Mouse (Mus musculus) ES-E14 (cell line): ENCODE measurements around the gene Myf6. TPM values are rescaled to one million over a fixed set of nuclear protein-coding genes. Genes with fewer than 3 reads are reported as not detected.

ENCODE experiments used
- DNase-seq: peaks from one replicate; pipeline ENCODE4 v3.0.0-alpha.2; 2013; ENCODE audit warnings: low read depth, low spot score
- H3K27ac ChIP-seq: 2 replicates; pipeline ENCODE4 v1.5.1; 2012; ENCODE audit warnings: low read depth, mild to moderate bottlenecking, low read length, moderate library complexity, mixed read lengths; ENCODE audit not compliant: poor library complexity, insufficient read depth, severe bottlenecking
- H3K36me3 ChIP-seq: 2 replicates; pipeline ENCODE4 v1.6.1; 2012; ENCODE audit warnings: mild to moderate bottlenecking, low read length, moderate library complexity, mixed read lengths; ENCODE audit not compliant: control insufficient read depth, poor library complexity, insufficient read depth, severe bottlenecking
- H3K4me1 ChIP-seq, 2 experiments: fragments of 150-350 bp in 1 of 2; sonication (generic) in 1 of 2; 2 replicates each; pipeline ENCODE4 v1.6.1; 2012; ENCODE audit warnings: low read length in 2 of 2, mild to moderate bottlenecking in 1 of 2, mixed read lengths in 1 of 2; ENCODE audit not compliant: control insufficient read depth in 2 of 2, insufficient read depth in 2 of 2, poor library complexity in 1 of 2
- H3K4me3 ChIP-seq, 2 experiments: fragments of 150-350 bp in 1 of 2; sonication (generic) in 1 of 2; 2 replicates each; pipeline ENCODE4 v1.5.1; 2012; ENCODE audit warnings: low read length in 2 of 2, low read depth in 1 of 2, mild to moderate bottlenecking in 1 of 2, mixed read lengths in 1 of 2; ENCODE audit not compliant: insufficient read depth in 1 of 2, poor library complexity in 1 of 2, severe bottlenecking in 1 of 2
- H3K9ac ChIP-seq: 2 replicates; pipeline ENCODE4 v1.6.1; 2012; ENCODE audit warnings: low read depth, mild to moderate bottlenecking, low read length, mixed read lengths; ENCODE audit not compliant: poor library complexity, insufficient read depth, severe bottlenecking
- H3K9me3 ChIP-seq: fragments of 150-350 bp; sonication (generic); 2 replicates; pipeline ENCODE4 v1.6.1; 2012; ENCODE audit warnings: low read depth, mild to moderate bottlenecking, low read length; ENCODE audit not compliant: control insufficient read depth, insufficient read depth
- CHD2 ChIP-seq: IDR thresholded peaks from 2 replicates; pipeline ENCODE4 v1.6.1; 2014; ENCODE audit warnings: mild to moderate bottlenecking, low read depth, low read length, inconsistent platforms
- HCFC1 ChIP-seq: IDR thresholded peaks from 2 replicates; pipeline ENCODE4 v1.6.1; 2012; ENCODE audit warnings: low read length, inconsistent platforms, borderline replicate concordance; ENCODE audit not compliant: insufficient read depth
- MAFK ChIP-seq: IDR thresholded peaks from 2 replicates; pipeline ENCODE4 v1.6.1; 2014; ENCODE audit warnings: mild to moderate bottlenecking, low read depth, low read length, inconsistent platforms; ENCODE audit not compliant: insufficient read depth
- ZC3H11A ChIP-seq: IDR thresholded peaks from 2 replicates; pipeline ENCODE4 v1.6.1; 2012; ENCODE audit warnings: low read depth, mild to moderate bottlenecking, inconsistent platforms, low read length, borderline replicate concordance
- ZNF384 ChIP-seq: IDR thresholded peaks from 2 replicates; pipeline ENCODE4 v1.6.1; 2012; ENCODE audit warnings: low read depth, low read length, inconsistent platforms
- in situ Hi-C, 2 experiments: fragments of 600-800 bp; cut with MboI; formaldehyde crosslinking; loops; one replicate each; pipeline ENCODE4 v1.15.1; 2025; ENCODE audit warnings: low sequenced_read_pairs in 2 of 2, inconsistent platforms in 1 of 2; ENCODE audit not compliant: unreplicated experiment in 2 of 2
- total RNA-seq: library from RNA; depleted of rRNA; stranded (reverse); fragments of 300-350 nt; gene quantifications from 2 replicates; pipeline ENCODE4 v1.2.3, GENCODE M21; 2012; rRNA removed

The Myf6 gene
- total RNA-seq, 1 experiment: not detected

DNA sequence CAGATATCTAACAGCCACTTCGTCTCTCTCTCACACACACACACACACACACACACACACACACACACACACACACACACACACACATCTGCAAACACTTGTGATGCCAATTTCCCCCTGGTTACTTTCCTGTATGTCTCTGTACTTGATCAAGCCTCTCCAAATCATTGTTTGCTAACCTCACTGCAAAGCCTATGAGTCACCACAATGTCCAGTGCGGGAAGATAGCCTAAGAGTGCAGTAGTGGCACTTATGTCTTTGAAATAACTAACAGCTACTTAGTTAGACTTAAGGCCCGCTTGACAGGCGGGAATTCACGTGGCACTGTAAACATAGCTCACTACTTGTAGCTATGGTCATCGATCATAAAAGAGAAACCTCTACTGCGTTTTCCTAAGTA is 26.7 kb downstream of the Myf6 start:
- H3K27ac ChIP-seq: no peak overlapping the region
- H3K4me1 ChIP-seq: no peaks in the 10 kb centered on the region
- H3K36me3 ChIP-seq: no peaks in the 10 kb centered on the region
- in situ Hi-C loops: no loop called here
- H3K9me3 ChIP-seq: no peaks in the 10 kb centered on the region
- no peak for DNase-seq
- H3K9ac ChIP-seq: no peak overlapping the region
- no peak overlapping the region for H3K4me3 ChIP-seq
- no peak for TF ChIP-seq CHD2
- TF ChIP-seq HCFC1: no peak
- TF ChIP-seq MAFK: no peak
- TF ChIP-seq ZNF384: no peak
- no peak for TF ChIP-seq ZC3H11A

DNA sequence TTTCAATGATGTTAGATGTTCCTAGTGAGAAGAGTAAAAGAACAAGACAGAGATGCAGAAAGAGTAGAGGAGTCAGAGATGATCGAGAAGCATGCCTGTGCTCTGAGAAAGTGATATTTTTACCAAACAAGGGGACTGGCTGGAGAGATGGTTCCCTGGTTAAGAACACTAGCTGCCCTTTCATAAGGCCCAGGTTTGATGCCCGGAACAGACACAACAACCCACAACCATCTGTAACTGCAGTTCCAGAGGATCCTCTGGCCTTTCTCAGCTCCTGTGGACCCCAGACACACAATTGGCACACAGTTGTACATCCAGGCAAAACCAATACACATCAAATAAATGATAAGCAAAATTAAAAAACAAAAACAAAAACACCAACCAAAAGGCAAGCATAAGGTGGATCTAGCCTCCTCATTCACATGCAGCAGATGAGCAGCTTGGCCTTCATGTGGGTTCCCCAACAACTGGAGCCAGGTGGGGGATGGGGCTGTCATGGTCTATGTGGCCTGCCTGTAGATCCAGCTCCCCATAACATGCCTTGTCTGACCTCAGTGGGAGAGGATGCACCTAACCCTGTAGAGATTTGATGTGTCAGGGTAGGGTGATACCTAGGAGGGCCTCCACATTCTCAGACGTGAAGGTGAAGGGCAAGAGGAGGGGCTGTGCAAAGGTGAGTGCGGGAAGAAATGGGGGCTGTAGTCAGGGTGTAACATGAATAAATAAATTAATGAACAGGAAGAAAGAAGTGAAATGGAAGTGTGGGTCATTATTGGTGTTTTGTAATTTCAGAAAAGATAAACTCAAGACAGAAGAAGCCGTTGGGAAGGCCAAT is 44.8 kb downstream of the Myf6 start:
- no peaks in the 10 kb centered on the region; a peak in 1 of 4 replicates for H3K4me1 ChIP-seq
- H3K36me3 ChIP-seq: no peaks in the 10 kb centered on the region
- no peak overlapping the region for H3K27ac ChIP-seq
- H3K9ac ChIP-seq: no peak overlapping the region
- no peak for DNase-seq
- H3K4me3 ChIP-seq: no peak overlapping the region
- in situ Hi-C loops: loop anchor here (10.0 to 25.0 kb wide), 2 partner anchors 255 to 263 kb away; partner anchors contain the start of gene Ptprq (in 1 of the 2)
- H3K9me3 ChIP-seq: no peaks in the 10 kb centered on the region
- TF ChIP-seq MAFK (no peak), CHD2 (no peak)

Other genes starting within 250 kb of the Myf6 start
- 0.09 and 0.26 TPM in 2 replicates for gene Lin7a, start 223.1 kb downstream of the Myf6 start, total RNA-seq
- not detected in 2 replicates for gene Myf5, start 8.6 kb downstream of the Myf6 start, total RNA-seq
- 0.04 TPM in 1 of 2 replicates, not detected in the other for gene Ptprq, start 225.3 kb upstream of the Myf6 start, total RNA-seq